Mouse (Mus musculus): ENCODE measurements around the gene Tbc1d22a. TPM values are rescaled to one million over a fixed set of nuclear protein-coding genes. Genes with fewer than 3 reads are reported as not detected.
"Not testable (repeated sequence)": the region's sequence is repeated elsewhere in the genome, so short reads cannot be mapped to it uniquely, and the experiment has no call there.

The Tbc1d22a gene
- 10 to 100 TPM; 19.0 to 23.1 TPM for total RNA-seq (2021)

DNA sequence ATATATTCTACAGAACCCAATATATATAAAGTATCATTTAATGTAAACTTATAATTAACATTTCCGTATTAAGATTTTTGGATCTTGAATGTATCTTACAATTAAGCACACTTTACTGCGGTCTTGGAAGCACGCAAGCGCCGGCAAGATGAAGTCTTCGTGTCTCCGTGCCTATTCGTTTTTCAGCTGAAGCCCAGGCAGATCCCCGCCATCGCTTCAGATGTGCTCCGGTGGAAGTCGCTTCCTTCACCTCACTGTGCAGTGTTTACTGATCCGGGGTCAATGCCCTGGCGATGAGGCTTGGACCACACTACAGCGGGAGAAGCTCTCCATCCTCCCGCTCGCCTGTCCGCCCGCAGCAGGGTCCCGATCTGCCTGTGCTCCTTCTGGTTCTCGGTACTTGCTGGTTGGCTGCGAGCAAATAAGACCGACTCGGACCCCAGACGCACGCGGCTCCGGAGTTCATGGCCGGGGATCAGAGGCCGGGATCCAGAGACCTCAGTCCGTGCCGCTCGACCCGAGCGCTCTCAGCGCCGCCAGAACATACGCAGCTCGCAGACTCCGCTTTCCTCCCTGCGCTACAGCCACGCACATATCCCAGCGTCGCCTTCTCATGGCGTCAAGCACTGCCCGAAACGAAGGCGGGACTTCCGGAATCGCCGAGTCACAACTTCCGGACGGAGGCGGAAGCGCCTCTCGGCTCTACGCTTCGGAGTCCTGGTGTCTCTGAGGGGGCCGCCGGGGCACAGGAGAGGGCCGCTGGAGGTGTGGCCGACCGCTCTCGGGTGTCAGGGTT lies at the start of gene Tbc1d22a:
Tbc1d22a (plus strand) TSS at position 707 of the 796 bp plus-strand sequence.
- intact Hi-C loops (cut with DNase I) = loop anchor here (10.0 kb wide), 1 partner anchor 159 kb away; the partner anchor contains the start of gene Gramd4
- DNase-seq = peak; percentile 95 to 97

DNA sequence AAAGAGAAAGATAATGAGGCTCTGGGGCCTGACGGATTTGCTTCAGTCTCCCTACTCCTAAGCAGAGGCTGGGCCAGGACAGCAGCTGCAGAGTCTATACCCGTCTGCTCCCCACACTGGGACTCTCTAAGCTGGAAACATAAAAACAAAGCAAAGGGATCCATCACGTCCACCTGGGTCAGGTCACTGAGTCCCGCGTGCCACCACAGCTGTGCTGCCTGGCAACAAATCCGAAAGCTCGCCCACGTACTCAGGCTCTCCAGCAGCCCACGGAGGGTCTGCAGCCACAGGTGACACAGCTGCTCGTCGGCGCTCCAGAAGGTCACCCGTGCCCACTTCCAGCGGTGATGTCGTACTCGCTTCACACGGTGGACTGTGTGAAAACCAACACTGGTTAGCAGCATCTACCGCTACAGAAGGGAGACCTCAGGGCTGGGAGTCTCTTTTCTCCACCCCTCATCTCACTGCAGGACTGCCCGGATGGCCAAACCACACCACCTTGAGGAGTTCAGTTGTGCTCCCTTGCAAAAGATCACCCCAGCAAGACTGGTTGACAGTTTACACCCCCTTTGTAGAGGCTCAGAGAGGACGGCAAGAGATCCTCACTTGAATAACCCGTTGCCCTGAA lies 49.4 kb upstream of the Tbc1d22a start:
- intact Hi-C loops (cut with DNase I) = no loop called here
- no peak for DNase-seq

DNA sequence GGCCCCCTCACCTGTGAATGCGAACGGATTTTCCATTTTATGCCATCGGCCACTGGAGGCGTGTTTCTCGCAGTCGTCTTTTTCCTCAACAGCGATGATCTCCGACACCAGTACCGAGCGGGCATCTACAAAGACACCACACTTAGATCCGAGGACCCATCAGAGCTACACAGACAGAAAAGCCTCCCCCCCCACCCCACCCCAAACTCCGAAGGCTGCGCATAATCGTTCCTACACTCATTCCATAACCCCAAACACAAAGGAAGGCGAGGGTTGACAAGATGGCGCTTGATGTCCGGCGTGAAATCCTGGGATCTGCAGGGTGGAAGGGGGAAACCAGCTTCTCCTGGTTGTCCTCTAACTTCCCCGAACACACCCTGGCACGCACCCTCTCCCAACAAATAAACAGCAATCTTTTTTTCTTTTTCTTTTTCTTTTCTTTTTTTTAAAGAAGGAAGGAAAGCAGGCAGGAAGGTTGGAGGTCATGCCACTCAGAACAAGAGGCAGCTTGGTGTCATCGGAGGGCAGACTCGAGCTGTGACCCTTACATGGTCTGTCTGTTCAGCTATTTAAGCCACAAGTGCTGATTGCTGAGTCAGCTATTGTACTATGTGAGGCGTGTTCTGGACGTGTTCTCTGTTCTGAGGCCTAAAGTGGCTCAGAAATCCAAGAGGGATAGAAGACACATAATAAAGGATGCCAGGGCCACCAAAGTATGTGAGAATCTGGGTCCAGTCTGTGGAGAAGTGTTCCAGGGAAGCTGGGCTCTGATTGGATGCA lies 48.3 kb upstream of the Tbc1d22a start:
- no peak for DNase-seq
- intact Hi-C loops (cut with DNase I) = loop anchor here (2.0 kb wide), 1 partner anchor 63 kb away; no protein-coding TSS in a partner anchor

DNA sequence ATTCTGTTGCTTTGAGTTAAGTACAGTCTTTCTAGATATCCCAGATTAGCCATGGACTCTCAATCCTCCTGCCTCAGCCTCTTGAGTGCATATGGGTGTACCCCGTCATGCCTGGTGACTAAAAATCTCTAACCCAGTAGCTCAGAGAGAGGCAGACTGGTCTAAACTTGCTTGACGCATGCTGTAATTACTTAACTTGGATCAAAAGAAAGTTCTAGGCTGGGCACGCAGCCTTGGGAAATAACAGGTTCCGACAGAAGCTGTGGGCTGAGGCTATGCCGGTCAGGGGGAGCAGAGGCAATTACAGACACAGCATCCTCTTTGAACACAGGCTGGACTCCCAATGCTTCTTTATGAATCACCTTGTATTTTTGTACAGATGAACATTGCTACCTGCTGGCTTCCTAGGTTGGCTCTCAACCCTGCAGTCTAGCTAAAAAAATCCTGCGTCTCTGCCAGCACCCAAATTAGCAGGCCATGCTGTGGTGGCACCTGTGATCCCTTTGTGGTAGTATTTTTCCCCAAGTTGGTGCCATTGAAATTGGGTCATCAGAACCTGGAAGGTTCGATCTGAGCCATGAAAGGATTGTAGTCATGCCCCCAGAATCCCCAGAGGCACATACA lies 47.1 kb upstream of the Tbc1d22a start:
- intact Hi-C loops (cut with DNase I) = loop anchor here (2.0 kb wide), 1 partner anchor 62 kb away; no protein-coding TSS in a partner anchor
- no peak for DNase-seq

DNA sequence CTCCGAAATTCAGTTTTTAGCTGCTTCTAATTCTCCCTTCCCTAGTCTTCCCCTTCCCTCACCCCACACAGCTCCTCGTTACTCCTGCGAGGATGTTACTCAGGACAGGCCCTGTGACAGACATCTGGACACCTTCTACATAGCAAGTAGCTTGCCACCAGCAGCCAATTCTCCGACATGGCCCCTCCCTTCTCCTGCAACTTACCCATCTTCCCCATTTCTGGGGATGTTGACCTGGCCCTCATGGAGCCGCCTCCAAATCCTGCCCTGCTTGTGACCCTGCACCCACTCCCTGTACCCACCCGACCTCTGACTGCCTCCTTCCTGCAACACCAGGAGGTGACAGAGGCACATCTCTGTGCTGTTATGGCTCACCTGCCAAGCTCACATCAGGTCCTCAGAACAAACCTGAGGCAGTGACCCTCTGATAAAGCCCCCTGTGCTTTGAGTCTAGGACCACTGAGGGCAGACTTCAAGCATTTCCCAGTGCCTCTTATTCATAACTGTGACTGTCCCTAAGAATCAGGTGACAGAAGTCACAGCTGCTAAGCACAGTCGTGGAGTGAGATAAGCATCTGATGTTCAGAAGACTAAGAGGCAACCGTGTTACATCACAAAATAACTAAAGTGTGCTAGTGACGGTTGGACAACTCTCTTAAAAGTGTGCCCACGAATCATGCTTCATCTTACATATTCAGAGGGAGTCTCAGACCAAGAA lies 46.3 kb upstream of the Tbc1d22a start:
- intact Hi-C loops (cut with DNase I) = loop anchor here (2.0 kb wide), 1 partner anchor 61 kb away; no protein-coding TSS in a partner anchor

DNA sequence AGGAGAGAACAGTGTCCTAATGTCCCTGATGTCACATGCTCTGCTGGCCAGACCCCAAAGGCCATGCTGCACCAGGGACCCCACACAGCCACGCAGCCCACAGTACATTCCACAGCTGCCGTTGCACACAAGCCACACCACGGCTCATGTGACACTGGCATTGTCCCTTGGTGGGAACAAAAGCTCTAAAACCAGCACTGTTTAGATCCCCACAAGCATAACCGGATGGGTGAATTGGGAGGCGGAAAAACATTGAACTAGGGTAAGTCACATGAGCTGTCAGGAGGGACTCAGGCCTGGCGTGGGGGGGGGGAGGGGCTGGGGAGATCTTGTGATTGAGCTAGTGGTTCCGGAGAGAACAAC lies 45.8 kb upstream of the Tbc1d22a start:
- intact Hi-C loops (cut with DNase I) = no loop called here
- peak in 1 of 2 experiments; percentile 40 for DNase-seq

More for the DNA sequence above, 46.3 kb upstream of the Tbc1d22a start:
- DNase-seq = no peak

DNA sequence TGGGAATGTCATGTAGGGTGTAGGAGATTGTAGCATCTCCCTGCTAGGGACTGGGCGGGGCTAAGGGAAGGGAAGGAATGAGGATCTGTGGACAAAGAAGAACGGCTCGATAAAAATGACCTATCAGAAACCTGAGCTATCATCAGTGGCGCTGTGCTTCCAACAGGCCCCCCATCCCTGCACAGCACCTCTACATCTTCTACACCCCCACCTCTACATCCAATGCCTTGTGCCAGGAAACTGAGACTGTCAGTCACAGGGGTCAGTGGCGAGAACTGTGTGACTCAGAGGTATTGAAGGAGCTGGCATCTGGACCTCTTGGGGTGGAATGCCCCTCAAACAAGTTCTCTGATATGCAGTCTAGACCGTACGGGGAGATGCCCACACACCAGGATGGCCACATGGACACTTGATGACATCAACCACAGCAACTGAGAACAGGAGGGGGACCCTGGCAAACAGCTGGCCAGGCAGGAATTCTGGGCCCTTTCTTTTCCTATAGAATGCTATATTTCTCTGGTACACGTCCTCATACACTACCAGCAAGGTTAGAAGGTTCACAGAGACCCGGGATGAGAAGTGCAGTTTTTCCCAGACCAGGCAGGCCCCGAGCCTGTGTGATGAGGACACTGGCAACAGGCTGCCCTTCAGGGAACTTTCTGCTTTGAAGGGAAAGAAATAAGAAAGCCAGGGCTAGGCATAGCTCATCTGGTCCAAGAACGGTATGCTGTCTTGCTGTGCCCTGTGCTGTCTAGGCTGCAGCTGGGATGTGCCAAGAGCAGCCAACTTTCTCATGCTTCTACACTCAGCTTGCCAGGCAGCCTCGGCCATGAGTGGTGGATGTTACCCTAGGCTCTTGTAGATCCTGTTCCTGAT lies 45.1 kb upstream of the Tbc1d22a start:
- intact Hi-C loops (cut with DNase I) = no loop called here
- DNase-seq = no peak

DNA sequence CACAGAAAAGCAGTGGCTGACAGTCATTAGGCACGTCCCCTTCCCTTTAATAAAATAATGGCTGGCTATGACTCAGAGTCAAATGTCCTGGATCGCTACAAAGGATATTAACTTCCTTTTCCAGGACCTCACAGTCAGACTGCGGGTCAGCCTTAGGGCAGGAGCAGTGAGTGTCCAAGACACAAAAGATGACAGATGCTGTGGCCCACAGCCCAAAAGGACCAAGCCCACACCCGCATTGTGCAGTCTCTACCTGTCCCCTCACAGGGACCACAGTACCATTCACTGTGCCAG lies 44.5 kb upstream of the Tbc1d22a start:
- intact Hi-C loops (cut with DNase I) = no loop called here

DNA sequence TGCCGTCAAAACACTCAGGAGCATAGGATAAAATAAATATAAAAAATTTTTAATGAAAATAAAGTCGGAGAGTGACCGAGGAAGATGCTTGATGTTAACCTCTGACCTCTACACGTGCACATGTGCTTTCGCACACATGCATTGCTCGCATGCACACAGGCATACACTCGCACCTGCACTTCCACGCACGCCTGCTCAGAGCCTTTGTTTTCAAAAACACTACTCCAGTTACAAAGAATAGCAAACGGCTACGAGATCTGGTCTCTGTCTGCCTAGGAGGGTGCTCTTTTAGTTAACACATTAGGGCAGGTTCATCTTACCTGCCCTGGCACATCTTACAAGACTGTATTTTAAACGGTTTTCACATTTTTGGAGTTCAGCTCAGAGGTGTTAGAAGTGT lies 42.9 kb upstream of the Tbc1d22a start:
- no peak for DNase-seq
- intact Hi-C loops (cut with DNase I) = no loop called here

More for the DNA sequence above, 44.5 kb upstream of the Tbc1d22a start:
- peak in 1 of 2 experiments; percentile 50 for DNase-seq

DNA sequence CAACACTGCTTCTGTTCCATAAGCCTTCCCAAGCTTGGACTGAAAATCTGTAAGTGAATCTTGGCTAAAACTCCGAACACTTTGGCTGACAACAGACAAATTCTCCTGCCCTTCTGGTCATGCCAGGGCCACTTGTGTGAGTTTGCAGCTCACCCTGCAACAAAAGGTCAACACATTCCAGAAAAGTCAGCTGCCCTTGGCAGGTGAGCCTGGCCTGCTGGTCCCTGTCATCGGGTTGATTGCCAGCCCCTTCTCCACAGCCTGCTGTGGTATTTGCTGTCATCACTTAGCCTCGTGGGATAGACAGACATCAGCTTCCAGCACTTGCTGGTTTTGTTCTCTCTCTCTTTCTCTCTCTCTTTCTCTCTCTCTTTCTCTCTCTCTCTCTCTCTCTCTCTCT lies 42.1 kb upstream of the Tbc1d22a start:
- intact Hi-C loops (cut with DNase I) = no loop called here
- DNase-seq = peak; percentile 84 to 88

DNA sequence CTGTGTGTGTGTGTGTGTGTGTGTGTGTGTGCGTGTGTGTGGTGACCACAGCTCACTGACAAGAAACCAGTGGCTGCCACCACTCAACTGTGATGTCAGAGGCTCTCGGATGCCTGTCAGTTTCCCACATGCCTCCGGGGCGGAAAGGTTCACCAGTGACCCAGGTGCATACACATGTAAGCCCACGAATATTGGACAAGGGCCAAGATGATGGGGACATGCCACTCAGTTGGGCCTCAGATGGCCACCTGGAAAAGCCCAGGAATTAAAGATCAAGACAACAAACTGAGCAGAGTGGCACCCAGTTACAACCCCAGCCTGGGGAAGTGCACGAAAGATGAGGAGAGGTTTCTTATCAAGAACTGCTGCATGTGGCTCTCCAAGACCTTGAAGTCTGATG lies 41.7 kb upstream of the Tbc1d22a start:
- peak in 1 of 2 experiments; percentile 53 for DNase-seq
- intact Hi-C loops (cut with DNase I) = no loop called here

DNA sequence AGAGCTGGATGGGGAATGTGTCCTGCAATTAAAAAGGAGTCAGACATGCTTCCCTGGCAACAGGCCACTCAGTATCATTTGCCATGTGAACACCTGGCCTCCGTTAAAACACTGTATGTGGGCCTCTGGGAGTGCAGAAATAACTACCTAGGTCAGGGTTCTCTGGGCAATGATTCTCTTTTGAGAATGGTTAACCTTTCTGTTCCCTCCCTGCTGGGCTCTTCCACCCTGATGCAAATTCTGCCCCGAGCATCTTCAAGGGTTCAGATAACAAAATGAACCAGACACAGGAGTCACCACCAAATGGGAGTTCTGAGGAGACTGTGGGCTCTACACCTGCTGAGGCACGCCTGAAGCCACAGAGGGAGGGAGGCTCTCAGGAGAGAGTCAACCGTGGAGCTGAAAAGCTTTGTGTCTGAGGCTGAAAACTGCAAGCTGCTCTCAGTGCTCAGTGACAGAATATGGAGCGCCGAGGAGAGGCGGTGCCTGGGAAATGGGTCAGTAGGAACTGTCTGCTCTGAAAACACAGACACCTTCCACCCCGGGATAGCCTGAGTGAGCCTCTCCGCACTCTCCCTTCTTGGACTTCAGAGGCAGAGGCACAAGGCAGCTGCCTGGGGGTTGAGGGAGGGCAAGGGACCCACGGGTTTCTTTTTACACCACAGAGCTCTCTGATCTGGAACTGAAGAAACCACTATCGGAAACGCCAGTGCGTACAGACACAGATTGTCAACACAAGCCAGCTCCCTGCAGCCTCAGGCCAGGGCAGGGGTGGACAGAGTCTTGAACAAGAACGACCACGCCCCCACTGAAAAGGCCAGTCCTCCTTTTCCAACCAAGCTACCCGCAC lies 40.9 kb upstream of the Tbc1d22a start:
- intact Hi-C loops (cut with DNase I) = no loop called here
- DNase-seq = peak in 1 of 2 experiments; percentile 55

DNA sequence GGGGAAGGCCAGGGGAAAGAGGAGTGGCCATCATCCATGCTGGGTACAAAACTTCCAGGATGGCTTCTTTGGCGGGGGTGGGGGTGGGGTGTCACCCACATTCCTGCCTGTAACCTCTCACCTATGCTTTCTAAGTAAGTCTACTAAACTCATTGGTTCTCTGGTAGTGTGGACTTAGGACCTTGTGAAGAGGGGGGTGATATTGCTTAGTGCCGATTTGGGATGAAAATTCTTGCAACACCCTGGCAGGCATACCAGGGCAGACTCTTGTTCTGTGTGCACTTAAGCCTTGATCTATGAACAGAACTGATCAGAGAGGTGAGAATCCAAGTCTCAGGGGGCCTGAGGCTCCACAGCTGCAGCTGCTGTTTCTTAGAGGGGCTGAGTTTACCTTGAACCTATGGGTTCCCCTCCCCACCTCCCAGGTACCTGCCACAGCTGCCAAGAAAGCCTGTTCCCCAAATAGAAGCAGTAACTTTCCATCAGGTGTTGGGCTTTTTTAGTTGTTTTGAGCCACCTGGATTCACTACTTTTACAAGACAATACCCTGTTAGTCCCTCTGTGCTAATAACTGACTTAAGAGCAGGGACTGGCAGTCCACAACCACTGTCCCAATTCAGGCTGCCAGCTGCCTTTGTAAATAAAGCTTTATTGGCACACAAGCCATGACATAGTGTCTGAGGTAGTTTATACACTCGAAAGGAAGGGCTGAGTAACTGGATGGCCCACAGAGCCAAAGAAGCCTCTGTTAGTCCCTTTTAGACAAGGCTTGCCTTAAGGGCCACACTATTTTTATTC lies 38.8 kb upstream of the Tbc1d22a start:
- no peak for DNase-seq
- intact Hi-C loops (cut with DNase I) = no loop called here

DNA sequence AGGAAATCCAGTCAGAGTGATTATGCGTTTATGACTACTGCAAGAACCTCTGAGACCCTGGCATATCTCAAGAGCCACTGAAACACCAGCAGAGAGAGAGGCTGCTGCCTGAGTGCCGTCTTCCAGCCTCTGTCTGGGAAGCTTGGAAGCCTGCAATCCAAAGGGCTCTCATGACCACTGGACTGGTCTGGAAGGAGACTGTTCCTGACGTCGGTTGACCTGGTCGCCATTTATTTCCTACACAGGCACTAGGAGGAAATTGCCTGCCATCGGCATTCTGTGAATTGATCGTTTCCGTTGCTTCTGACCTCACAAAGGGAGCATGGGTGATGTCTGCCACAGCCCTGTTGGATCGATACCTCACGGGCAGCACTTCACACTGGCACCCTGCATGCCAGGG lies 38.1 kb upstream of the Tbc1d22a start:
- intact Hi-C loops (cut with DNase I) = no loop called here
- no peak for DNase-seq

DNA sequence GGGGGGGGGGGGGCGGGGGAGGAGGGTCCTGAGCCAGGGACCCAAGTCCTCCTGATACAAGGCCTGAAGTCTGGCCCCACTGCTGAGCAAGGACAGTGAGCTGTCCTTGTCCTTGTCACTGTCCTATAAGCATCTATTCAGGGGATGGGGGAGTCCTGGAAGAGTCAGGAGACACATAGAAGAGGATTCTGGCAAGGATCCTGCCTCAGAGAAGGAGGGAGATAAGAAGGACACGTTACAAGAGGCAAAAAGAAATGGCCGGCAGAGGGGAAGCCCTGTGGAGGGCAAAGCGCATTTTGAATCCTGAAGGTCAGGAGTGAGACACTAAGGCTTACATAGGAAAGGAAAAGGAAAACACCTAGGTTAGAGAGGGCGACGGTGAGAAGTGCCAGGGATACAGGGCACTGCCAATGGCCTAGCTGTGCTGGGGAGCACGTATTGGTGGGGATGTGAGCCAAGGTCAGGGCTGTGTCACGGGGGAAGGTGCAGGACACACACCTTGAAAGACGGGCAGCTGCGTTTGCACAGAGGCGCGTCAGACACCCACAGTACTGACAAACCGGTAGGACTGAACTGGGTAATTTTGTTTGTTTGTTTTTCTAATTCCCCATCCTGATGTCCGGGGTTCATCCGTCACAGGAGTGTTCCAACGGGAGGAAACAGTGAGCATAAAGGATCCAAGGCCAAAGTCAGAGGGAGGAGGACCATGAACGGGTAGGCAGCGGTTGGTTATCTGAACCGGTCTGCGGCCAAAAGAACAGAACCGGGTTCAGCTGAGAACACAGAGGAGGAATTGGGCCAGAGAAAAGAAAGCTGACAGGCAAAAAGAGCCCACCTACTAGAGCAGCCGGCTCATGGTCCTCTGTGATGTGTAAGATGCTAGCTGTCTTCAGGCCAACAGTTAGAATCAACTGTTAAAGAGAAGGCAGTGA lies 37.2 kb upstream of the Tbc1d22a start:
- intact Hi-C loops (cut with DNase I) = no loop called here
- peak in 1 of 2 experiments; percentile 60 for DNase-seq

DNA sequence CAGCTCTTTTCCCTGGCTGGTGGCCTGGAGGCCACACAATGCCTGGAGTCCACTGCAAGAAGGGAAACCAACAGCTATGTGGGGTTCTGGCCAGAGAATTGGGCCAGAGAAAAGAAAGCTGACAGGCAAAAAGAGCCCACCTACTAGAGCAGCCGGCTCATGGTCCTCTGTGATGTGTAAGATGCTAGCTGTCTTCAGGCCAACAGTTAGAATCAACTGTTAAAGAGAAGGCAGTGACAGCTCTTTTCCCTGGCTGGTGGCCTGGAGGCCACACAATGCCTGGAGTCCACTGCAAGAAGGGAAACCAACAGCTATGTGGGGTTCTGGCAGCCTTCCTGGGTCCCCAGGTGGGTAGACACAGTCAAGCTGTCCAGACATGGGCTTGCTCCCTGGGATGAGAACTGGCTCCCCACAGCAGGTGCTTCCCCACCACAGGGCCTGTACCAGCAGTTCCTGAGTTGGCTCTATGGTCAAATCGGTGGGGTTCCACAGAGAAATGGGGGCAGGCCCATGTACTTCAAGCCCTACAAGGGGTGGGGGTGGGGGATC lies 36.5 kb upstream of the Tbc1d22a start:
- intact Hi-C loops (cut with DNase I) = not testable (repeated sequence)
- DNase-seq = peak in 1 of 2 experiments; percentile 61

Data from heart, postnatal 10 days (tissue).